Mouse (Mus musculus) lung, postnatal 4 days (tissue): ENCODE measurements around the gene Inhbe.

ENCODE experiments used
- DNase-seq, 2 experiments: peaks; one replicate each; pipeline ENCODE4 v3.0.0; 2021

The Inhbe gene

GRCm38 (mm10) chr10:127353909-127354895 is at the start of gene Inhbe:
Gene Inhbe (minus strand): TSS chr10:127354411.
- DNase-seq, result peak in 1 of 2 experiments; percentile 51

- DNase-seq, result no peak
Observed at GRCm38 (mm10) chr10:127391774-127392173, 37.6 kb upstream of the Inhbe start.

- DNase-seq, result no peak
Observed at GRCm38 (mm10) chr10:127381743-127382134, 27.5 kb upstream of the Inhbe start.

GRCm38 (mm10) chr10:127380767-127381742 is 26.8 kb upstream of the Inhbe start:
- DNase-seq, result peak; percentile 79 to 87

GRCm38 (mm10) chr10:127380251-127380691 is 26.1 kb upstream of the Inhbe start, which contains the start of gene R3hdm2:
Gene R3hdm2 (plus strand): TSS chr10:127380327.
- DNase-seq, result peak; percentile 94 to 97

GRCm38 (mm10) chr10:127379654-127380053 is 25.4 kb upstream of the Inhbe start:
- DNase-seq, result no peak

- no peak for DNase-seq
Observed at GRCm38 (mm10) chr10:127377700-127378099, 23.5 kb upstream of the Inhbe start.

- no peak for DNase-seq
Observed at GRCm38 (mm10) chr10:127371023-127371422, 16.8 kb upstream of the Inhbe start.

GRCm38 (mm10) chr10:127369834-127370820 is 15.9 kb upstream of the Inhbe start, which contains the start of gene Inhbc:
Gene Inhbc (minus strand): TSS chr10:127370431.
- DNase-seq, result no peak

GRCm38 (mm10) chr10:127368273-127368672 is 14.1 kb upstream of the Inhbe start:
- no peak for DNase-seq

GRCm38 (mm10) chr10:127367116-127367515 is 12.9 kb upstream of the Inhbe start:
- DNase-seq, result no peak

GRCm38 (mm10) chr10:127360714-127361113 is 6.5 kb upstream of the Inhbe start:
- DNase-seq, result no peak

- no peak for DNase-seq
Observed at GRCm38 (mm10) chr10:127355336-127355735, 1.1 kb upstream of the Inhbe start.

- no peak for DNase-seq
Observed at GRCm38 (mm10) chr10:127352766-127353165, 1.4 kb downstream of the Inhbe start.

GRCm38 (mm10) chr10:127352187-127352586 is 2.0 kb downstream of the Inhbe start:
- no peak for DNase-seq

- DNase-seq, result no peak
Observed at GRCm38 (mm10) chr10:127351719-127352118, 2.5 kb downstream of the Inhbe start.

GRCm38 (mm10) chr10:127351285-127351595 is 3.0 kb downstream of the Inhbe start:
- DNase-seq, result no peak

GRCm38 (mm10) chr10:127350594-127351284 is 3.5 kb downstream of the Inhbe start:
- DNase-seq, result peak; percentile 66 to 79

- no peak for DNase-seq
Observed at GRCm38 (mm10) chr10:127349810-127350209, 4.4 kb downstream of the Inhbe start.

GRCm38 (mm10) chr10:127348957-127349356 is 5.3 kb downstream of the Inhbe start:
- no peak for DNase-seq

GRCm38 (mm10) chr10:127346173-127346572 is 8.0 kb downstream of the Inhbe start:
- DNase-seq, result no peak
